ENCODE assay signal across 16 mouse cellular contexts in the genomic region with DNA sequence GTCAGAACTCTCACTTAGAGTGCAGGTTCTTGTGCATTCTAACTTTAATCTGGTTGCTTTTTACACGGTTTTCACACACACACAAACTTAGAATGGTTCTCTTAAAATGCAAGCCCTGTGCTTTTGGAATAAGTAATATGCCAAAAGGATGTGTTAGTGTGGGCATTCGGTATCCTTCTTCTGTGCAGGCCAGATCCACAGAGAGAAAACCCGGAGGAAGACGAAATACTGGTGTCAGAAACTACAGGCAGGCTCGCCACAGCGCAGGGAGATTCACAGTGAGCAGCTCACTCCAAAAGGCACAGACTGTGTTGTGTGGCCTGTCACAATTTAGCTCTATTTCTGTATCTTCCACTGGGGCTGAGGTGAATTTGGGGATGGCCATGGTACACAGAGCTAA.
"Had no signal": no experiment of that assay in that cellular context is flagged by ENCODE, and none has a peak within 500 bp of the region (broad histone marks: within the 10 kb centered on the region; RNA-seq: fewer than 3 reads in every experiment).

No protein-coding gene starts in this region.

- H3K27me3 ChIP-seq: neural tube, embryonic 13.5 days; neural tube, embryonic 15.5 days; stomach, embryonic 15.5 days had no signal

- H3K4me3 ChIP-seq: neural tube, embryonic 13.5 days; neural tube, embryonic 15.5 days; stomach, embryonic 15.5 days had no signal

- H3K9ac ChIP-seq: neural tube, embryonic 13.5 days; neural tube, embryonic 15.5 days; stomach, embryonic 15.5 days had no signal

- H3K4me2 ChIP-seq: neural tube, embryonic 13.5 days; neural tube, embryonic 15.5 days; stomach, embryonic 15.5 days had no signal

- H3K4me1 ChIP-seq: stomach, embryonic 15.5 days had no signal

- H3K9me3 ChIP-seq: neural tube, embryonic 13.5 days; neural tube, embryonic 15.5 days; stomach, embryonic 15.5 days had no signal

- DNase-seq: retina, postnatal 1 day; right cerebral cortex, adult 18-20 months; right cerebral cortex, postnatal 14 days; right cerebral cortex, postnatal 25 days; right cerebral cortex, postnatal 4 days; spleen, adult 18-20 months; thymus, adult 18-20 months; thymus, adult 2 months; thymus, postnatal 14 days; thymus, postnatal 25 days; thymus, postnatal 36 days; thymus, postnatal 4 days had no signal

- H3K36me3 ChIP-seq: neural tube, embryonic 13.5 days; neural tube, embryonic 15.5 days; stomach, embryonic 15.5 days had no signal

- H3K27ac ChIP-seq: neural tube, embryonic 13.5 days; neural tube, embryonic 15.5 days; stomach, embryonic 15.5 days; stomach, postnatal 0 days had no signal
